Mouse (Mus musculus) right cerebral cortex, postnatal 36 days (tissue): ENCODE data around the gene Prkn.

Source experiments
- DNase-seq, 2 experiments: peaks; one replicate each; pipeline ENCODE4 v3.0.0; 2022; ENCODE audit warnings: low spot score in 2 of 2, mixed read lengths in 1 of 2

Gene Prkn

DNA sequence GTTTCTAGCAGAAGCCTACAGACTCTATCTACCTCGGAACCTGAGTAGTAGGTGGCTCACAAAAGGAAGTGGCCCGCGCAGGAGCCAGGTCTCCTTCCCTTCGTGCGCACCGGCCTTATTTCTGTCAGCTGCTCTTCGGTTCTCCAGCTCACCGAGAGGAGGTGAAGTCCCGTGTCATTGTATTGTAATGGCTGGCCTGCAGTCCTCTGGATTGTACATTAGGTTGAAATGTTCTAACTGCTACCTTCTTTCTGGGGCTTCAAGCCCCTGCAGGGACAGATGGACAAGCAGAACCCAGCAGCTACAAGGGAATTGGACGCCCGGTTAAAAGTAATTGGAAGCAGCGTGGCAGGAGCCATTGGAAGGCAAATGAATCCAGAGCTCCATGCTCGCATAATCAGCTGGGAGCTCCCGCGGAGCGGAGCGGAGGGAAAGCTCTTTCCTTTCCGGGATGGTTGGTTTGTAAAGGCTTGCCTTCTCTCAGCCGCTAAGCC, 1072.7 kb downstream of the Prkn start:
- DNase-seq = no peak

DNA sequence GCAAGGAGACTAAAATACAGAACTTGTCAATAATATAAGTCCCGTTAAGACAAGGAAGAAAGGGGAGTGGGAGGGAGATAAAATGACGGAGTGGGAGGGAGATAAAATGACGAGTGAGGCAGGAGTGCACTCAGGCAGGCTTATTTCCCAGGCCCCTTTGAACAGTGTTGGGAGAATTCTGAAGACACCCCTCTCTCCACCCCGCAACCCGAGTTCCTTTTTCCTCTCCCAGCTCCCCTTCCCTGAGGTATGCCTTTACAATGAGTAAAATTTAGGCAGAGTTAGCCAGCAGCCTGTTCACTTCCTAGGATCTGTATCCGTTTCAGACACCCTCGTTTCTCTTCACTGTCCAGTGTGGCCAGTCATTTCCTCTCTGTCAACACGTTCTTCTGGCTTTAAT, 1073.4 kb downstream of the Prkn start:
- no peak for DNase-seq

GRCm38 (mm10) chr17:11914451-11914850, 1074.3 kb downstream of the Prkn start:
- DNase-seq = no peak

GRCm38 (mm10) chr17:11918123-11918801, 1078.1 kb downstream of the Prkn start:
- DNase-seq = peak in 1 of 2 experiments; percentile 32

GRCm38 (mm10) chr17:11919581-11919980, 1079.4 kb downstream of the Prkn start:
- no peak for DNase-seq

GRCm38 (mm10) chr17:11921026-11921425, 1080.8 kb downstream of the Prkn start:
- peak; percentile 62 to 71 for DNase-seq

- no peak for DNase-seq
Measured at GRCm38 (mm10) chr17:11923989-11924388, 1083.8 kb downstream of the Prkn start.

- DNase-seq = no peak
Measured at GRCm38 (mm10) chr17:11926865-11927386, 1086.7 kb downstream of the Prkn start.

GRCm38 (mm10) chr17:11931641-11932040, 1091.5 kb downstream of the Prkn start:
- no peak for DNase-seq

- peak in 1 of 2 experiments; percentile 30 for DNase-seq
Measured at GRCm38 (mm10) chr17:11933737-11934136, 1093.6 kb downstream of the Prkn start.

DNA sequence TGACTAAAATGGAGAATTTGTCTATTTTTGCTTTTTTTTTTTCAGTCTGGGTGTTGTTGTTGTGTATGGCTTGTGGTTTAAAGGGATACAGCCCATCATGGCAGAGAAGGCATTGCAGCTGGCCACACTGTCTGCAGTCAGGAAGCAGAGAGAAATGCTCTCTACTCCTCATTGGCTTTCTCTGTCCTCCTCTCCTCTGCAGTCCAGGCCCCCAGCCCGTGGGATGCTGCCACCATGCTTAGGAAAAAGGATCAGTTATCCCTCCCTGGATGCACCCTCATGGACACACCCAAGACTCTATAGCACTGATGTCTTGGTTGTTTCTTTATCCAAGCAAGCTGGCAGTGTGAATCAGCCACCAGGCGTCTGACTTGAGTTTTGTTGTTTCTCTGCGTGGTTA, 1107.3 kb downstream of the Prkn start:
- DNase-seq = no peak

DNA sequence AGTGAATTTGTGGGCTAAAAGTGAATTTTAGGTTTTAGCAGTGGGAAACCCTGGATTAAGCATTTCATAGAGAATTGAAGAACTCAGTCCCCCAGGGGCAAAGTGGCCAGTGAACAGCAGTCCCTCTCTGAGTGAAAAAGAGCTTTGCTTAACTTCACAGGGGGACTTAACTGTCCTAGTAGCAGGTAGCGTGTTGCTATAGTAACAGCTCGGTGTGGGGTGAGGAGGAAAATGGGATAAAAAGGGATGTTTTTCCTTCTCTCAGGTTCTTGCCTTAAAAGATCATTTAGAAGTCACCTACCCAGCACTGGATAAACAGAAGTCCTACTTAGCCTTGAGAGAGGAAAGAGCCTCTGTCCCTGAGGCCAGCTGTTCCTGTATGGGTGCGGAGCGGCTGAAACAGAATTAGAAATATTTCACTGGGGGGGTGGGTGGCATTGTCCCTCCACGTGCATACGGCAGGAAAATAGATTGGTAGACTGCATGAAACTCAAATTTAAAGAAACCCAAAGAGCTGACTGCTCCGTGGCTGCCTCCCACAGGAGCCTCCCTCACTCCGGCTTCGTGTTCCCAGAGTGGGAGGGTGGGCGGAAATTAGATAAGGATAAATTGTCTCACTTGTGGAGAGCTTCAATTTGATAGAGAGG, 1109.5 kb downstream of the Prkn start:
- DNase-seq = peak; percentile 38 to 44

- no peak for DNase-seq
Measured at GRCm38 (mm10) chr17:11950198-11950594, 1110.0 kb downstream of the Prkn start.

GRCm38 (mm10) chr17:11955317-11955716, 1115.1 kb downstream of the Prkn start:
- DNase-seq = no peak

GRCm38 (mm10) chr17:11960492-11960891, 1120.3 kb downstream of the Prkn start:
- no peak for DNase-seq

GRCm38 (mm10) chr17:11962808-11963207, 1122.6 kb downstream of the Prkn start:
- peak; percentile 35 to 66 for DNase-seq

- no peak for DNase-seq
Measured at GRCm38 (mm10) chr17:11970160-11970559, 1130.0 kb downstream of the Prkn start.

- no peak for DNase-seq
Measured at GRCm38 (mm10) chr17:11972550-11972949, 1132.4 kb downstream of the Prkn start.

GRCm38 (mm10) chr17:11972969-11973787, 1133.0 kb downstream of the Prkn start:
- no peak for DNase-seq

GRCm38 (mm10) chr17:11975062-11975607, 1135.0 kb downstream of the Prkn start:
- DNase-seq = peak; percentile 30 to 37

- no peak for DNase-seq
Measured at GRCm38 (mm10) chr17:11978260-11978821, 1138.2 kb downstream of the Prkn start.
